Mouse (Mus musculus): ENCODE measurements around the gene Gramd1b. TPM values are rescaled to one million over a fixed set of nuclear protein-coding genes. Genes with fewer than 3 reads are reported as not detected.

The Gramd1b gene
- total and polyA plus RNA-seq, 2 experiments from 2014 or later, result 16.7 to 57.2 TPM

DNA sequence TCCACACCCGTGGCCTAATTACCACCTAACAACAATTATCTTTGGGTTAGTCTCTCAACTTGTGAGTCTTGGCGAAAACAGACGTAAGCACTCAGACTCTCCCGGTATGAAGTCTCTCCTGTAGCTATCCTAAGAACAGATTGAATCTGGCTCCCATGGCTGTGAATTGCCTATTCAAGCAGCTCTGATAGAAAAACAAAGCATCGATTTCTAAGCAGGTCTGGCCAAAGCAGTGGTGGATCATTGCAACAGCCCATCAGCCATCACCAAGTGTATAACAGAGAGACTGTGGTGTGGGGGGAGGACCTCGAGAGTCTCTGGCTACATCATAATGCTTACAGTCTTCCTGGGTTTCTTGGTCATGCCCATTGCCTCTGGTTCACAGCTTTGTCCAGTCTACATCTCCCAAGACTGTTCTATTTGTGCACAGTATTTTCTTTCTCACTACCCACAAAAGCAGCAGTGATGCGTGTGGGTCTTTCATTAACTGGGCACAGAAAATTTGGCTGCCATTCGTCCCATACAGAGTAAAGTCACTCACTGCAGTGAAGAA lies 8.5 kb upstream of the Gramd1b start:
- H3K36me3 ChIP-seq (ENCODE audit: insufficient read depth, low read length), result no peaks in the 10 kb centered on the region
- no peak overlapping the region for H3K4me2 ChIP-seq (ENCODE audit: low read depth, low read length)
- H3K4me1 ChIP-seq (ENCODE audit: insufficient read depth, low read length), result peaks cover 17% of the 10 kb centered on the region
- no peaks in the 10 kb centered on the region for H3K27me3 ChIP-seq (ENCODE audit: insufficient read depth, low read length)
- 35% methylated on average over 8 of the region's 8 CpGs for WGBS
- H3K4me3 ChIP-seq (ENCODE audit: low read length), result no peak overlapping the region
- peak; percentile 85 for ATAC-seq
- H3K9me3 ChIP-seq (ENCODE audit: low read length), result no peaks in the 10 kb centered on the region
- H3K9ac ChIP-seq (replicated peaks; ENCODE audit: low read length), result no peak overlapping the region
- no peak for TF ChIP-seq CTCF (IDR thresholded peaks at IDR 0.05; ENCODE audit: low read depth)
- DNase-seq (ENCODE audit: low spot score), result peak; percentile 57
- peak overlapping the region; percentile 86 for H3K27ac ChIP-seq

DNA sequence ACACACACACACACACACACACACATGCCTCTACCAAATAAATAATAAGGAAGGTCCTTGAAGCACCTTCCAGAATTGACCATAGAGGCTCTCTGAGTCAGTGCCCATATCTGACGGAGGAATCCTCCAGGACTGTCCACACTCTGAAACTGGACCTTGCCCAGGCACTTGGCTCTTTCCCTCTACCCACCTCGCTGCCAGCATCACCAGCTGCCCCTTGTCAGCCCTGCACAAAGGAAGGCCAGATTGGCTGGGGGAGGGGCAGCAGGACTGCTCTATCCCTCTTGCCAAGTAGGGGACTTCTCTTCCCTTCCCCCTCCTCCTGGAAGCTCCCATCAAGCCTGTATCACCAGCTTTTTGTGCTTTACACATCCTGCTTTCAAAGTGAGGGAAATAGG lies 6.5 kb upstream of the Gramd1b start:
- peak overlapping the region; percentile 86 for H3K27ac ChIP-seq
- H3K9ac ChIP-seq (replicated peaks; ENCODE audit: low read length), result no peak overlapping the region
- H3K4me2 ChIP-seq (ENCODE audit: low read depth, low read length), result no peak overlapping the region
- H3K4me1 ChIP-seq (ENCODE audit: insufficient read depth, low read length), result peaks cover 17% of the 10 kb centered on the region
- WGBS, result 19% methylated on average over 2 of the region's 2 CpGs
- no peak for TF ChIP-seq CTCF (IDR thresholded peaks at IDR 0.05; ENCODE audit: low read depth)
- peak; percentile 95 for ATAC-seq
- no peaks in the 10 kb centered on the region for H3K27me3 ChIP-seq (ENCODE audit: insufficient read depth, low read length)
- H3K36me3 ChIP-seq (ENCODE audit: insufficient read depth, low read length), result no peaks in the 10 kb centered on the region
- no peaks in the 10 kb centered on the region for H3K9me3 ChIP-seq (ENCODE audit: low read length)
- peak; percentile 96 for DNase-seq (ENCODE audit: low spot score)
- no peak overlapping the region for H3K4me3 ChIP-seq (ENCODE audit: low read length)

DNA sequence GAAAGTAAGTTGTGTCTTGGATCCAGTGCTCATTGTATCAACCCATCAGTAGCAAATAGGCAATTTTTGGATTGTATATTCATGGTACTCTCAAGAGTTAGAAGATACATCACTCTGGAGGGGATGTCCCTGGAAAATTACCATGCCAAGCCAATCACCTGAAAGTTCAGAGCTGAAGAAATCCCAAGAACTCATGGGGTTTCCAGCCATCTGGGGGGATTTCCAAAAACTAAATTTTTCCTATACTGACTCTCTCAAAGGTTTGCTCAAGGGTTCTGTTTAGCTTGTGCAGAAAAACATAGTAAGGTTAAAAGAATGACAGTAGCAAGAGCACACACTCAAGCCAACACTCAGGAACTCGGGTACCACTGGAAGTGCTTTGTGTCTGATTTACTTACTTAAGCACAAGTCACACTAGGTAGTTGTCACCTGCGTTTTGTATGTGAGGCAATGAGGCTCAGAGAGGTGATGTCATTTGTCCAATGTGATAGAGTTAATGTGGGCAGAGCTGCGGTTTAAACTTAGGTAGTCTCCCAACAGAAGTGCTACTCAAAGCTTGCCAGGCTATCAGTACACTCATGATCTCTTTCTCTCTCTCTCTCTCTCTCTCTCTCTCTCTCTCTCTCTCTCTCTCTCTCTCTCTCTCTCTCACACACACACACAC lies 6.0 kb upstream of the Gramd1b start:
- ATAC-seq (peak; percentile 10; the same call in 1 of the 2 replicates), DNase-seq (ENCODE audit: low spot score) (no peak)
- H3K27ac ChIP-seq, result peak overlapping the region; percentile 86; the same call in 1 of the 2 replicates

DNA sequence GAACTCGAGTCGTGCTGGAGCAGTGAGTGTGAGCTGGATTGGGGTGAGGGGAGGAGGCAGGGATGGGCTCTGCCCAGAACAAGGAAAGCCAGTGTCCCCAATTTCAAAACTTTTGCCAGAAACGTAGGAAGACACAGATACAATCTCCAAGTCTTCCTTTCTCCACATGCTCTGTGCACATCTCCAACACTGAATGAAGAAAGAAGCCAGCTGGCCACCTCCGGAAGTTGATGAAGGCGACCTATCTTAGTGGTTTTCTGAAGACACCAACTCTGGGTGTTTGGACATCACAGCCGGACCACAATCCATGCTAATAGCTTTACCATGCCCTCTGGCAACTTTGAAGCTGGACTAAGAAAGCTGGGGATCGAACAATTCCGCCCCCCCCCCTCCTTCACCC lies 647 bp downstream of the Gramd1b start:
- WGBS, result 61% methylated on average over 8 of the region's 8 CpGs

More for the DNA sequence above, 6.0 kb upstream of the Gramd1b start:
- no peak overlapping the region for H3K4me2 ChIP-seq (ENCODE audit: low read depth, low read length)
- H3K9me3 ChIP-seq (ENCODE audit: low read length), result no peaks in the 10 kb centered on the region
- WGBS, result 72% methylated on average over 3 of the region's 3 CpGs
- H3K36me3 ChIP-seq (ENCODE audit: insufficient read depth, low read length), result no peaks in the 10 kb centered on the region
- no peak for TF ChIP-seq CTCF (IDR thresholded peaks at IDR 0.05; ENCODE audit: low read depth)
- peaks cover 17% of the 10 kb centered on the region for H3K4me1 ChIP-seq (ENCODE audit: insufficient read depth, low read length)
- H3K27me3 ChIP-seq (ENCODE audit: insufficient read depth, low read length), result no peaks in the 10 kb centered on the region
- H3K4me3 ChIP-seq (ENCODE audit: low read length), result no peak overlapping the region
- no peak overlapping the region for H3K9ac ChIP-seq (replicated peaks; ENCODE audit: low read length)

DNA sequence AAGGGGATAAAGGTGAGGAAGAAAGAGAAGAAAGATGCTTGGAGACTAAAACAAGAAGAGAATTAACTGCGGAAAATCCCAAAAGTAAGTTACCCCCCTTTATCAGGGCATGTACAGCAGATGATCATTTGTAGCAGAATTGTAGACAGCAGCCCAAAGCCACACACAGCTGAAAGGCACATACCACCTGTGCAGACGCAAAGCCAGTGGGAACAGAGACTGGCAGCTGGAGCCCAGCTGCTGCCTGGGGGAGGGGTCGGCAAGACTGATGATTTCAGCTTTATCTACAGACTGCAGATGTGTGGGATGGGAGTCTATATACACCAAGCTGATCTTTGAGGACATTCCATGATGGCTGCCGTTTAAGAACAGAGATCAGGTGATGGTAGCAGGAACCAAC lies 2.5 kb downstream of the Gramd1b start:
- ATAC-seq, result no peak

More for the DNA sequence above, 647 bp downstream of the Gramd1b start:
- peak overlapping the region; percentile 67 for H3K4me3 ChIP-seq (ENCODE audit: low read length)
- H3K9me3 ChIP-seq (ENCODE audit: low read length), result no peaks in the 10 kb centered on the region
- no peaks in the 10 kb centered on the region for H3K27me3 ChIP-seq (ENCODE audit: insufficient read depth, low read length)
- ATAC-seq, result 0 out of 2 replicates have a peak, but pooled peaks have one; percentile 3
- TF ChIP-seq CTCF (IDR thresholded peaks at IDR 0.05; ENCODE audit: low read depth), result no peak
- H3K36me3 ChIP-seq (ENCODE audit: insufficient read depth, low read length), result no peaks in the 10 kb centered on the region
- peak overlapping the region; percentile 89 for H3K4me2 ChIP-seq (ENCODE audit: low read depth, low read length)
- peak overlapping the region; percentile 74 for H3K9ac ChIP-seq (replicated peaks; ENCODE audit: low read length)
- DNase-seq (ENCODE audit: low spot score), result no peak
- H3K27ac ChIP-seq, result no peak overlapping the region; the same call in 1 of the 2 replicates
- H3K4me1 ChIP-seq (ENCODE audit: insufficient read depth, low read length), result no peaks in the 10 kb centered on the region

DNA sequence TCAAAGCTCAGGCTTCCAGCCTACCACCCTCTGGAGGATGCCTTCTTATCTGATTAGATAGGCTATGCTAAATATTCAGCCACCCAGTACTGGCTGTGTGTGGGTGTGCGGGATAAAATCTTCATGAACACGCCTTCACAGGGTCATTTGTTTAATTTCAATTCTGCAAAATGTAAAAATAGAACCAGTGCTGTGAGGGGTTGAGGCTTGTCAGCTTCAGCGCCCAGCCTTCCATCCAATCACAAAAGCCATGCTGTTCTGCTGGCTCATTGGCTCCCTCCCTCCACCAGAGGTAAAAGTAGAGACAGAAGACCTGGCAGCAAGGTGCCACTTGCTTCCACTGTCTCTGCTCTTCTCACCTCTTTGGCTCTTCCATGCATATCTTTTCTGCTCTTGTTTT lies 4.3 kb downstream of the Gramd1b start:
- Histone ChIP-seq H3K9me3 (ENCODE audit: low read length) (no peaks in the 10 kb centered on the region), H3K27ac (no peak overlapping the region), H3K4me1 (ENCODE audit: insufficient read depth, low read length) (peaks cover 5% of the 10 kb centered on the region; the same call in 1 of the 2 replicates), H3K27me3 (ENCODE audit: insufficient read depth, low read length) (no peaks in the 10 kb centered on the region), H3K4me3 (ENCODE audit: low read length) (no peak overlapping the region), H3K4me2 (ENCODE audit: low read depth, low read length) (no peak overlapping the region), H3K36me3 (ENCODE audit: insufficient read depth, low read length) (no peaks in the 10 kb centered on the region), H3K9ac (replicated peaks; ENCODE audit: low read length) (no peak overlapping the region)
- ATAC-seq (no peak), DNase-seq (ENCODE audit: low spot score) (no peak)
- WGBS, result 73% methylated on average over 3 of the region's 3 CpGs
- no peak for TF ChIP-seq CTCF (IDR thresholded peaks at IDR 0.05; ENCODE audit: low read depth)

More for the DNA sequence above, 2.5 kb downstream of the Gramd1b start:
- Histone ChIP-seq H3K27ac (no peak overlapping the region), H3K36me3 (ENCODE audit: insufficient read depth, low read length) (no peaks in the 10 kb centered on the region), H3K4me3 (ENCODE audit: low read length) (no peak overlapping the region), H3K27me3 (ENCODE audit: insufficient read depth, low read length) (no peaks in the 10 kb centered on the region), H3K4me1 (ENCODE audit: insufficient read depth, low read length) (no peaks in the 10 kb centered on the region), H3K9ac (replicated peaks; ENCODE audit: low read length) (no peak overlapping the region), H3K9me3 (ENCODE audit: low read length) (no peaks in the 10 kb centered on the region), H3K4me2 (ENCODE audit: low read depth, low read length) (no peak overlapping the region)
- WGBS, result 75% methylated on average over 4 of the region's 4 CpGs
- no peak for DNase-seq (ENCODE audit: low spot score)
- no peak for TF ChIP-seq CTCF (IDR thresholded peaks at IDR 0.05; ENCODE audit: low read depth)

DNA sequence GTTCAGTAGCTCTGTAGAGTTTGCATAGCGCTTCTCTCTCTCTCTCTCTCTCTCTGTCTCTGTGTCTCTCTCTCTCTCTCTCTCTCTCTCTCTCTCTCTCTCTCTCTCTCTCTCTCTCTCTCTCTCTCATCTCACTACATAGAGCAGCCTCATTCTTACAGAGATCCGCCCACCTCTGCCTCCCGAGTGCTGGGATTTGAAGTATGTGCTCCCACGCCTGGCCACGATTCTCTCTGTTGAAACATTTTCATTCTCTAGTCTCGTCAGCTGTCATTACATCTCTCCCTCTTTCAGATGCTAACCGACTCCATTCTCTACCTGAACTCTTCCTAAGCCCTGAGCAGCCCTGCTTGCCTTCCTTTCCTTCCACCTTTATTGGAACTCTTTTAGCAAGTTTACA lies 9.0 kb downstream of the Gramd1b start:
- H3K4me1 ChIP-seq (ENCODE audit: insufficient read depth, low read length), result peaks cover 5% of the 10 kb centered on the region; the same call in 1 of the 2 replicates
- 82% methylated on average over 7 of the region's 7 CpGs for WGBS
- no peaks in the 10 kb centered on the region for H3K36me3 ChIP-seq (ENCODE audit: insufficient read depth, low read length)
- H3K27me3 ChIP-seq (ENCODE audit: insufficient read depth, low read length), result no peaks in the 10 kb centered on the region
- H3K27ac ChIP-seq, result no peak overlapping the region
- no peak overlapping the region for H3K9ac ChIP-seq (replicated peaks; ENCODE audit: low read length)
- TF ChIP-seq CTCF (IDR thresholded peaks at IDR 0.05; ENCODE audit: low read depth), result no peak
- H3K9me3 ChIP-seq (ENCODE audit: low read length), result no peaks in the 10 kb centered on the region
- H3K4me3 ChIP-seq (ENCODE audit: low read length), result no peak overlapping the region
- no peak overlapping the region for H3K4me2 ChIP-seq (ENCODE audit: low read depth, low read length)
- ATAC-seq (no peak), DNase-seq (ENCODE audit: low spot score) (no peak)
